Mouse (Mus musculus) hindbrain, embryonic 13.5 days (tissue): Measurements from ENCODE around the gene Fbln1. TPM values are rescaled to one million over a fixed set of nuclear protein-coding genes. Genes with fewer than 3 reads are reported as not detected.

Source experiments
- ATAC-seq: fragments of 200-750 bp; cut with Nextera tagmentation; 2 replicates; pipeline ENCODE4 v1.8.0; 2017; ENCODE audit warnings: moderate TSS enrichment; ENCODE audit not compliant: low FRiP score
- H3K27ac ChIP-seq: fragments of 300-500 bp; sonication (generic); 2 replicates; pipeline ENCODE4 v1.5.1; 2015; ENCODE audit warnings: inconsistent platforms, mild to moderate bottlenecking, moderate library complexity
- H3K27me3 ChIP-seq: fragments of 300-500 bp; sonication (generic); 2 replicates; pipeline ENCODE4 v1.6.1; 2015; ENCODE audit warnings: mild to moderate bottlenecking, inconsistent platforms
- H3K36me3 ChIP-seq: fragments of 300-500 bp; sonication (generic); 2 replicates; pipeline ENCODE4 v1.6.1; 2015; ENCODE audit warnings: mild to moderate bottlenecking, inconsistent platforms
- H3K4me1 ChIP-seq: fragments of 300-500 bp; sonication (generic); replicated peaks from 2 replicates; pipeline ENCODE4 v1.6.1; 2015; ENCODE audit warnings: inconsistent platforms
- H3K4me2 ChIP-seq: fragments of 300-500 bp; sonication (generic); 2 replicates; pipeline ENCODE4 v1.6.1; 2015; ENCODE audit warnings: inconsistent platforms, mild to moderate bottlenecking, moderate library complexity
- H3K4me3 ChIP-seq: fragments of 300-500 bp; sonication (generic); 2 replicates; pipeline ENCODE4 v1.5.1; 2015; ENCODE audit warnings: mild to moderate bottlenecking, inconsistent platforms
- H3K9ac ChIP-seq: fragments of 300-500 bp; sonication (generic); 2 replicates; pipeline ENCODE4 v1.6.1; 2015; ENCODE audit warnings: mild to moderate bottlenecking, inconsistent platforms
- H3K9me3 ChIP-seq: fragments of 300-500 bp; sonication (generic); 2 replicates; pipeline ENCODE4 v1.6.1; 2016; ENCODE audit warnings: inconsistent platforms
- WGBS: fragments of 180-500 bp; shearing (Covaris S2); methylation state at CpG from one replicate; pipeline ENCODE4 v1.1.7; 2015; 5-methylcytosine and 5-hydroxymethylcytosine counted together
- polyA plus RNA-seq: library from polyadenylated mRNA; unstranded; fragments of >200 nt; fragmentation: Nextera tagmentation; extraction: Ambion mirVana; gene quantifications from 2 replicates; pipeline ENCODE4 v1.2.1, GENCODE M21; 2015

Fbln1 gene
- polyA plus RNA-seq, 1 experiment from 2014 or later: 60.7 TPM

- no peak overlapping the region for H3K4me3 ChIP-seq
- peaks cover 22% of the 10 kb centered on the region for H3K4me1 ChIP-seq
- no peak overlapping the region for H3K9ac ChIP-seq
- no peak overlapping the region for H3K4me2 ChIP-seq
- H3K9me3 ChIP-seq: no peaks in the 10 kb centered on the region
- WGBS: 93% methylated on average over 8 of the region's 8 CpGs
- no peaks in the 10 kb centered on the region for H3K27me3 ChIP-seq
- ATAC-seq: no peak
- H3K27ac ChIP-seq: no peak overlapping the region
- no peaks in the 10 kb centered on the region for H3K36me3 ChIP-seq
Observed at GRCm38 (mm10) chr15:85277221-85277620, 71.5 kb downstream of the Fbln1 start.

GRCm38 (mm10) chr15:85278986-85279385 is 73.2 kb downstream of the Fbln1 start:
- WGBS: 87% methylated on average over 5 of the region's 5 CpGs
- Histone ChIP-seq H3K9ac (no peak overlapping the region), H3K4me2 (no peak overlapping the region), H3K27ac (no peak overlapping the region), H3K27me3 (no peaks in the 10 kb centered on the region), H3K36me3 (no peaks in the 10 kb centered on the region), H3K4me3 (no peak overlapping the region), H3K4me1 (peaks cover 7% of the 10 kb centered on the region; the same call in 1 of the 2 replicates), H3K9me3 (no peaks in the 10 kb centered on the region)
- ATAC-seq: no peak

GRCm38 (mm10) chr15:85282021-85282420 is 76.3 kb downstream of the Fbln1 start:
- H3K4me1 ChIP-seq: peaks cover 8% of the 10 kb centered on the region; the same call in 1 of the 2 replicates
- no peak overlapping the region for H3K27ac ChIP-seq
- ATAC-seq: no peak
- H3K4me3 ChIP-seq: no peak overlapping the region
- H3K4me2 ChIP-seq: no peak overlapping the region
- no peaks in the 10 kb centered on the region for H3K36me3 ChIP-seq
- H3K9ac ChIP-seq: no peak overlapping the region
- no peaks in the 10 kb centered on the region for H3K27me3 ChIP-seq
- 90% methylated on average over 5 of the region's 5 CpGs for WGBS
- H3K9me3 ChIP-seq: no peaks in the 10 kb centered on the region

GRCm38 (mm10) chr15:85284651-85285050 is 78.9 kb downstream of the Fbln1 start:
- no peaks in the 10 kb centered on the region for H3K9me3 ChIP-seq
- H3K36me3 ChIP-seq: no peaks in the 10 kb centered on the region
- no peaks in the 10 kb centered on the region for H3K27me3 ChIP-seq
- H3K27ac ChIP-seq: no peak overlapping the region
- H3K4me3 ChIP-seq: no peak overlapping the region
- no peak overlapping the region for H3K9ac ChIP-seq
- H3K4me1 ChIP-seq: peaks cover 14% of the 10 kb centered on the region; the same call in 1 of the 2 replicates
- no peak overlapping the region for H3K4me2 ChIP-seq
- WGBS: 93% methylated on average over 6 of the region's 6 CpGs
- ATAC-seq: no peak

- Histone ChIP-seq H3K4me2 (no peak overlapping the region), H3K4me1 (peaks cover 44% of the 10 kb centered on the region), H3K9me3 (no peaks in the 10 kb centered on the region), H3K36me3 (no peaks in the 10 kb centered on the region), H3K27me3 (no peaks in the 10 kb centered on the region), H3K4me3 (no peak overlapping the region), H3K9ac (no peak overlapping the region), H3K27ac (no peak overlapping the region)
- no peak for ATAC-seq
- WGBS: 80% methylated on average over 3 of the region's 3 CpGs
Observed at GRCm38 (mm10) chr15:85294632-85295031, 88.9 kb downstream of the Fbln1 start.

- peak overlapping the region; percentile 44 for H3K27ac ChIP-seq
- H3K9ac ChIP-seq: 0 out of 2 replicates have a peak overlapping the region, but pooled peaks have one; percentile 16
- no peak overlapping the region for H3K4me2 ChIP-seq
Observed at GRCm38 (mm10) chr15:85295544-85295943, 89.8 kb downstream of the Fbln1 start.

GRCm38 (mm10) chr15:85295977-85296376 is 90.2 kb downstream of the Fbln1 start:
- H3K4me2 ChIP-seq: no peak overlapping the region
- H3K9me3 ChIP-seq: no peaks in the 10 kb centered on the region
- peak overlapping the region; percentile 44 for H3K27ac ChIP-seq
- H3K9ac ChIP-seq: no peak overlapping the region
- WGBS: 23% methylated on average over 2 of the region's 2 CpGs
- no peaks in the 10 kb centered on the region for H3K36me3 ChIP-seq
- ATAC-seq: no peak
- no peaks in the 10 kb centered on the region for H3K27me3 ChIP-seq
- H3K4me1 ChIP-seq: peaks cover 38% of the 10 kb centered on the region
- no peak overlapping the region for H3K4me3 ChIP-seq

More at GRCm38 (mm10) chr15:85295544-85295943, 89.8 kb downstream of the Fbln1 start:
- Histone ChIP-seq H3K36me3 (no peaks in the 10 kb centered on the region), H3K4me3 (no peak overlapping the region), H3K27me3 (no peaks in the 10 kb centered on the region), H3K4me1 (peaks cover 38% of the 10 kb centered on the region), H3K9me3 (no peaks in the 10 kb centered on the region)
- ATAC-seq: no peak
- 43% methylated on average over 8 of the region's 8 CpGs for WGBS

GRCm38 (mm10) chr15:85296538-85296937 is 90.8 kb downstream of the Fbln1 start:
- no peaks in the 10 kb centered on the region for H3K27me3 ChIP-seq
- H3K36me3 ChIP-seq: no peaks in the 10 kb centered on the region
- WGBS: 85% methylated on average over 3 of the region's 3 CpGs
- H3K4me2 ChIP-seq: no peak overlapping the region
- H3K4me1 ChIP-seq: peaks cover 38% of the 10 kb centered on the region
- ATAC-seq: no peak
- no peak overlapping the region for H3K27ac ChIP-seq
- no peaks in the 10 kb centered on the region for H3K9me3 ChIP-seq
- no peak overlapping the region for H3K9ac ChIP-seq
- H3K4me3 ChIP-seq: no peak overlapping the region

- WGBS: 64% methylated on average over 17 of the region's 17 CpGs
- 0 out of 2 replicates have a peak overlapping the region, but pooled peaks have one; percentile 20 for H3K27ac ChIP-seq
- no peaks in the 10 kb centered on the region for H3K36me3 ChIP-seq
- no peak overlapping the region for H3K4me3 ChIP-seq
- H3K4me2 ChIP-seq: no peak overlapping the region
- H3K9ac ChIP-seq: no peak overlapping the region; the same call in 1 of the 2 replicates
- no peaks in the 10 kb centered on the region for H3K9me3 ChIP-seq
- H3K27me3 ChIP-seq: no peaks in the 10 kb centered on the region
- ATAC-seq: no peak
- peaks cover 38% of the 10 kb centered on the region for H3K4me1 ChIP-seq
Observed at GRCm38 (mm10) chr15:85298167-85298781, 92.5 kb downstream of the Fbln1 start.

GRCm38 (mm10) chr15:85298946-85299345 is 93.2 kb downstream of the Fbln1 start:
- 91% methylated on average over 9 of the region's 9 CpGs for WGBS
- Histone ChIP-seq H3K9ac (no peak overlapping the region), H3K27ac (no peak overlapping the region), H3K4me3 (no peak overlapping the region), H3K4me2 (no peak overlapping the region), H3K9me3 (no peaks in the 10 kb centered on the region), H3K4me1 (peaks cover 38% of the 10 kb centered on the region), H3K36me3 (no peaks in the 10 kb centered on the region), H3K27me3 (no peaks in the 10 kb centered on the region)
- no peak for ATAC-seq

GRCm38 (mm10) chr15:85303241-85303640 is 97.5 kb downstream of the Fbln1 start:
- Histone ChIP-seq H3K4me2 (no peak overlapping the region), H3K4me3 (no peak overlapping the region), H3K27ac (no peak overlapping the region), H3K9me3 (peaks cover 3% of the 10 kb centered on the region; the same call in 1 of the 2 replicates), H3K4me1 (peaks cover 14% of the 10 kb centered on the region), H3K9ac (no peak overlapping the region), H3K36me3 (no peaks in the 10 kb centered on the region), H3K27me3 (no peaks in the 10 kb centered on the region)
- WGBS: 65% methylated on average over 4 of the region's 4 CpGs
- ATAC-seq: no peak

- ATAC-seq: no peak
- 88% methylated on average over 4 of the region's 4 CpGs for WGBS
- Histone ChIP-seq H3K4me1 (peaks cover 6% of the 10 kb centered on the region; the same call in 1 of the 2 replicates), H3K9me3 (peaks cover 3% of the 10 kb centered on the region; the same call in 1 of the 2 replicates), H3K27me3 (no peaks in the 10 kb centered on the region), H3K4me2 (no peak overlapping the region), H3K4me3 (no peak overlapping the region), H3K9ac (no peak overlapping the region), H3K36me3 (no peaks in the 10 kb centered on the region), H3K27ac (no peak overlapping the region)
Observed at GRCm38 (mm10) chr15:85303976-85304375, 98.2 kb downstream of the Fbln1 start.

GRCm38 (mm10) chr15:85307061-85307660 is 101.4 kb downstream of the Fbln1 start:
- H3K27ac ChIP-seq: no peak overlapping the region
- H3K36me3 ChIP-seq: no peaks in the 10 kb centered on the region
- 94% methylated on average over 2 of the region's 2 CpGs for WGBS
- ATAC-seq: no peak
- no peak overlapping the region for H3K4me3 ChIP-seq
- no peak overlapping the region for H3K4me2 ChIP-seq
- no peaks in the 10 kb centered on the region for H3K27me3 ChIP-seq
- peaks cover 3% of the 10 kb centered on the region; the same call in 1 of the 2 replicates for H3K9me3 ChIP-seq
- no peak overlapping the region for H3K9ac ChIP-seq
- peaks cover 17% of the 10 kb centered on the region; the same call in 1 of the 2 replicates for H3K4me1 ChIP-seq
